Mouse (Mus musculus): Measurements from ENCODE around the gene Mindy4.

Gene Mindy4

DNA sequence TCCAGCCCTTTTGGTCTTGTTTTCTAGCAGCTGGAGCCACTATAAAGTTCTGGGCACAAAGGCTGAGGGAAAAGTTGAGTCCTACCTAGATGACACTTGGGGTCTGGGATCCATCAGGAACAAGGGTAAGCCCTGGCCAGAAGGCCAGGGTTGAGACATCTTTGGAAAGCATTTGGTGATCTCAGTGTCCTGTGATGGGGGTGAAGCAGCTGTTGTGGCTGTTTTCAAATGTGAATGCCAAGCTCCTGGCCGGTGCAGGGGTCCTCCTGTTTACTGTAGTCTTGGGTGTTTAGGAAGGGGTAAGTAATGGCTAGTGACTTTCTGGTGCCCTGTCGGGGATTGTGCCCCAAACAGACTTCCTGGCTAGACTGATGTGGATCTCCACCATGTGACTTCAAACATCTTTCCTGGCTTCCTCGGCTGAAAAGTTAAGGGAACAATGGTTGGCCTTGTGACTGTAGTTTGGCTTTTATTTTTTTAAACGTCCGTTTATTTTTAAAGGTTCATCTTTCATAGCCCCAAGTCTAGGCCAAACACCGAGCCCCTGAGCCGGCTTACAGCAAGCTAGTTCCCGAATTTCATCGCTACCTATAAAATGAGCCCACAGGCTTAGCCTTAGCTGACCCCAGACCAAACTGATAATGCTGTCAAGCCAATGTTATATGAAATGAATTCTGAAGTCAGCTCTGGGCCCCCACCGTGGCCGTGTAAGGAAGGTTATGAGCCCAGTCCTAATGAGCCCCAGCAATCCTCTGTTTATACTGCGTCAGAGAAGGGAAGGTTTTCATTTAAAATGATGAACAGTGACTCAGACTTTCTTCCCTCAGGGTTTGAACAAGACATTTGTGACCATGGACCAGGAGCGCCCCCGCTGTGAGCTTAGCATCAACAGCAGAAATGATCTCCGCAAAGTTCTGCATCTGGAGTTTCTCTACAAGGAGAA, 7.5 kb downstream of the Mindy4 start:
- no peak for DNase-seq

- no peak for DNase-seq
Observed at GRCm38 (mm10) chr6:55214541-55214940, 11.4 kb downstream of the Mindy4 start.

DNA sequence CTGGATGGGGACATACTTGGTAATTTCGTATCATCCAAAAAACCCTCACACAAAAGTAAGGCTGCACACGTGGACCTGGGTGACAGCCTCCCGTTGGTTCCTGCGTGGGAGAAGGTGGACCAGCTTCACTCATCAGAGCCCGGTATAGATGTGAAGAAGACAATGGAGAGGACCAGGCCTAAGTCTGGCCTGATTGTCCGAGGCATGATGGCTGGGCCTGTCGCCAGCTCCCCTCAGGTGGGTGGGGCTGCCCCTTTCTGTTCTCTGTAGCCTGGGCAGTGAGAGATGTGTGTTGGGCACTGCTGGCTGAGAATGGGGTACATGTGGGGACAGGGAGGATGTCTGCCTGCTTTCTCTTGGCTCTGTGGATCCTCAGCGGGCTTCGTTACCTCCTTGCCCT, 15.0 kb downstream of the Mindy4 start:
- no peak for DNase-seq

DNA sequence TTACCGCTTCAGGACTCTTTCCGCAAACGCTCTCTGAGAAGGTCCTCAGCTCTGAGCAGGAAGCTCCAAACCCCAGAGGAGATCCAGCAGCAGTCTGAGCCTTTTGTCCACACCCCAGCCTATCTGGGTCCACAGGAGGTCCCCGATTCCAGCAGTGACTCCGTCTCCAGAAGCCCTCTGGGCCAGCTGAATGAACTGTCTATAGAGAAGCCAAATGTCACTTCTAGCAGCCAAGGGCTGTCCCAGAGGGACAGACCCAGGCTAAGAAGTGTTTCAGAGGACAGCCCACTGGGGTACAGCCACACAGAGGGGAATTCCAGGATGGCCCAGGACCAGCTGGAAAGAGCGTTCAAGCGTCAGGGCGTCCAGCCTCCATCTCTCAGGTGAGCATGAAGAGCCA, 20.8 kb downstream of the Mindy4 start:
- DNase-seq, result no peak

DNA sequence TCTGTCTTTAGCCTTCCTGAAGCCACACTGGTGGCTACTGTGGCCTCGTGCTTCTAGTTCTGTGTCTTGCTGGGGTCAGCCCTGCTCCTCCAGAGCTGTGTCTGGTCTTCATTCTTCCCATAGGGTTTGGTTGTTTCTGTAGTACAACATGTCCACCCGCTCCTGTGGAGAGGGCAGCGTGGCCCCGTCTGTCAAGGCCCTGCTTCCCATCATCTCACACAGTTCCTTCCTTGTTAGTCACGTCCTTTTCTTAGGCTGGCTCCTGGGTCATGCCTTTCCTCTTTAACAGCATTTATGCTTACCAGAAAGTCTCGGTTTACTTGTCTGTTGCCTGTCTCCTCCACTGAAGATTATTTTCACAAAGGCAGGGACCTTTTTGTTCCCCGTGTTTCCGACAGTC, 26.9 kb downstream of the Mindy4 start:
- DNase-seq, result no peak

DNA sequence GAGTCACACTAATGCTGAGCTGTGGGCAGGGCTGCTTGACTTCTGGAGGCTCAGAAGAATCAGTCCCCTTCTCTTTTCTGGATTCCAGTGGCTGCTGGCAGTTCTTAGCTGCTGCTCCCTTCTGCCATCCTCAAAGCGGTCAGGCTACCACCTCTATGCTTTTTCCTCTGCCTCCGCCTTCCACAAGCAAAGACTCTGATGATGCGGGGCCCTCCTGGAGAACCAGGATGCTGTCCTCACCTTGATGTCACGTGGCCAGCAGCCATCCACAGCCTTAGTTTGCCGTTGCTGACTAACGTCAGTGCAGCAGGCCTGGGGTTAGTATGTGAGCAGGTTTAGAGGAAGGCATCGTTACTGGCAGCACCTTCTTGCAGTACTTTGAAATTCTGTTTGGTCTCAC, 28.9 kb downstream of the Mindy4 start:
- no peak for DNase-seq

DNA sequence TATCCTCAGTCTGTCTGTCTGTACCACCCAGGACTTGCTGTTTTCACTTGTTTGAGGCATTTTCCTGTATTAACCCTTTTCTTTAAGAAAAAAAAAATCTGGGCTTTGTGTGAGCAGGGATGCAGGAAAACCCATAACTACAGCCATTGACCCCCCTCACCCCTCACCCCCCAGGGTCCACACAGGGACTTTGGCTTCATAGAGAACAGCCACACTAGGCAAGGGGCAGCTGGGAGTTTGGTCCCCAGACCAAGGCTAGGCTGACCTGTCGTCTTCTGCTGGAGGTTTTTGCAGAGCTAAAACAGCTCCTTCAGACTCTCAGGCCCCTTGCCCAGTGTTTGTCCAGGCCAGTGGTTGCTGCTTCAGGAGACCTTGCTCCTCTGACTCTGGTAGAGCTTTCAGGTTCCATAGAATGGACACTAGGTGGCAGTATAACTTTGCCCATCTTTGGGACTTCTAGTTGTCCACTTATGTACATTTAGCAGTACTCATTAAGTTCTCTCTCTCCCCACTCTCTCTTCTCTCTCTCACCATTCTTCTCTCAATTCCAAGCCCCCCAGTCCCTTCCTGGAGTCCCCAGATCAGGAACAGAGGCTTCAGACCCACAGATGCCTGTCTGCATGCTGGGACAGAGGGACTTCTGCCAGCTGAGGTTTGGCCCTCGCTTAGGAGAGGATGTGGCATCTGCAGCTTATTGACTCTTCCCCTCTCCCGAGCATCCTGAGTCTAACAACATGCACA, 29.5 kb downstream of the Mindy4 start:
- DNase-seq, result peak; percentile 22

DNA sequence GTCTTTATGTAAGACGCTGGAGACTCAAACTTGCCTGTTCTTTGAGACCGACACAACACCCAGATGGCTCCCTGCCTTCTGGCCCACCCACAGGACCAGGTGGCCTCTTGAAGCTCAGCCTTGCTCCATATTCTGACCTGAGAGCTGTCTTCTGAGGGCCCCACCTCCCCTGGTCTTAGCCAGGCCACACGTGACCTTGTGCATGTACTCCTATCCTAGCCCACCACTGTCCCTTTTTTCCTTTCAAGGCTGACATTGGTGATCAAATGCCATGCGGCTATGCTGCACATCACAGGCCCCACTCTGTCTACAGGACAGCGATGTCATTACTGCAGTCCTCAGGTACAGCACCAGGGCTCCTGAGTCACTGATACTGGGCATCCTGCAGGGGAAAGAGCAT, 30.1 kb downstream of the Mindy4 start:
- DNase-seq, result no peak

DNA sequence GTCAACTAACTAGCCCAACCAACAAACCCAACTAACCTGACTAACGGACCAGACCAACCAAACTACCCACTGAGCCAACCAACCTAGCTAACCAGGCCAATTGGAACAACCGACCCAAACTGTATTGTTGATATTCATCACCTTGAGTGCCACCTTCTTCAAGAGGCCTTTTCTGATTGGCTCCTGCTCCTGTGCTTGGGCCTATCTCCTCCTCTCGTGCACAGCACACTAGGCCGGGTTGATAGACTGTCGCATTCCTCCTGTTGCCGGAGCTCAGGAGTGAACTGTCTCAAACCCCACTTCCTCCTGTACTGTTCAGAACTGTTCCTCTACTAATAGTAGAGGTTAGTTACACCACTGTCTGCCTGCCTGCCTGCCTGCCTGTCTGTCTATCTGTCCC, 31.5 kb downstream of the Mindy4 start:
- DNase-seq, result no peak

DNA sequence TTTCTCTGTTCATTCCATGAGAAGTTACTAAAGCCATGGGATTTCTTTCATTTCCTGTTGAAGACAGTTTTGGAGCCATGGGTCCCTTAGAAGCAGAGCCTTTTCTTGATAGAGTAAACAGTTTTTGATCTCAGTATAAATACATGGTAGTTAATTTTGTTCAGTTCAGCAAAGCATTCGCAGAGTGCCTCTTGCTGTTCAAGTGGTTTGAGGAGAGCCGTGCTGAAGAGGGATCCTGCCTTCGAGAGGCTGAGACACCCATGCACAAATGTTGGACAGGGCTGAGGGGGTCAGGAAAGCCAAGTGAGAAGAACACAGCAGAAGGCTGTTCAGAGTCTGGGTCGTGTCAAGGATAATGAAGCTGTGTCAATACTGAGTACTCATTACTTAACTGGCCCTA, 32.5 kb downstream of the Mindy4 start:
- DNase-seq, result no peak

DNA sequence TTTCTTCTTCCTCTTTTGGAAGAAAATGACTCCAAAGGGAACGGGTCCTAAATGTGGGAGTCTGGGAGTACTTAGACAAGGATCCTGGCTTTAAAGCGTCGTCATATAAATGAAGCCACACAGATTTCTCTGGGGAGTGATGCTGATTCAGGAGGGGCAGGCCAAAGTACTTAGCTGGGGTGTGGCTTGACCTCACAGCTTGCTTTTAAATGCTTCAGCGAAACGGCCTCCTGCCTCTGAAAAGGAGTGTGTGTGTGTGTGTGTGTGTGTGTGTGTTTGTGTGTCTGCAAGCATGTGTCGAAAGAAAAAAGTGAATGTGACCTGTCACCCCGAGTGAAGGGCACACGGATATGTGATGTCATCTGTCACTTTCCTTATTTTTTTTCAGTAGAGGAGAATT, 36.7 kb downstream of the Mindy4 start:
- no peak for DNase-seq

GRCm38 (mm10) chr6:55240591-55241260, 37.5 kb downstream of the Mindy4 start:
- no peak for DNase-seq

- DNase-seq, result no peak
Observed at GRCm38 (mm10) chr6:55241479-55241878, 38.3 kb downstream of the Mindy4 start.

- DNase-seq, result no peak
Observed at GRCm38 (mm10) chr6:55245680-55246079, 42.5 kb downstream of the Mindy4 start.

DNA sequence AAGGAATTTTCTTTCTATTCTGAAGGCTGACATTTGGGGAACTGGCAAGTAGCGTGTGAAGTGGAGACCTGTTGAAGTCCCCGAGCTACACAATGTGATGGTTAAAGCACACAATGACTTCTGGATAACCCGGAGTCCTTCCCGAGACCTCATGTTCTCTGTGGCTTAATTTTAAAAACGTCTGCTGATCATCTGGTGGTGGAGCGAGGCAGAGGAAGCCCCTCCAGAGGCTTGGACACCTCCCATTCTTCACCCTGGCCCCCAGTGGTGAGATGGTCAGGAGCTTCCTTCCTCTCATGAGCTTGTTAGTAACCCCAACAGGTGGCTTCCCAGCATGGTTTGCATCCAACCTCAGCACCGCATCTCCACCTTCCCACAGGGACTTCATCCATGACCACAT, 43.3 kb downstream of the Mindy4 start:
- DNase-seq, result no peak

- no peak for DNase-seq
Observed at GRCm38 (mm10) chr6:55246911-55247438, 43.8 kb downstream of the Mindy4 start.

DNA sequence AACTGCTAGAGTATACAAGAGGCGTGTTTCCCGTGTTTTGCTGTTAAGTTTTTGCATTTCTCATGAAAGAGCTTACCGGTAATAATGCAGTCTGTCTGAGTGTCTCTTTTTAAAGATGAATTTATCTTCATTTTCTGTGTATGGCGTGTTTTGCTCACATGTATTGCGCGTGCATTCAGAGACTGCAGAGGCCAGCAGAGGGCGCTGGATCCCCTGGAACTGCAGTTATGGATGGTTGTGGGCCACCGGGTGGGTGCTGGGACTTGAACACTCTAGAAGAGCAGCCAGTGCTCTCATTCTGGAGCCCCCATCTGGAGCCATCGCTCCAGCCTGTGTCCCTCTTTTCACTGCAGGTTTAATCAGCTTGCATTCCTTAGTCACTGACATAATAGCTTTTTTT, 46.1 kb downstream of the Mindy4 start:
- no peak for DNase-seq

- no peak for DNase-seq
Observed at GRCm38 (mm10) chr6:55250809-55251208, 47.6 kb downstream of the Mindy4 start.

DNA sequence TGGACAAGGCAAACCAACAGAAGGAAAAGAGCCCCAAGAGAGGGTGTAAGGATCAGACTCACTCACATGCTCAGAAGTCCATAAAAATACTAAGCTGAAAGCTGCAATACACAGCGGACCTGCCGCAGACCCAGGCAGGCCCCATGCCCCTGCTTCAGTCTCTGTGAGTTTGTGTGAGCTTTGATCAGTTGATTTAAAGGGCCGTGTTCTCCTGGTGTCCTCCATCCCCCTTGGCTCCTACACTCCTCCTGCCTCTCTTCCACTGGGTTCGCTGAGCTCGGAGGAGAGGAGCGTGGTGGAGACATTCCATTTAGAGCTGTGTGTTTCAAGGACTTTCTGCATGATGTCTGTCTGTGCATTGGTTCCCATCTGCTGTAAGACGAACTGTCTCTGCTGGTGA, 48.4 kb downstream of the Mindy4 start:
- no peak for DNase-seq

DNA sequence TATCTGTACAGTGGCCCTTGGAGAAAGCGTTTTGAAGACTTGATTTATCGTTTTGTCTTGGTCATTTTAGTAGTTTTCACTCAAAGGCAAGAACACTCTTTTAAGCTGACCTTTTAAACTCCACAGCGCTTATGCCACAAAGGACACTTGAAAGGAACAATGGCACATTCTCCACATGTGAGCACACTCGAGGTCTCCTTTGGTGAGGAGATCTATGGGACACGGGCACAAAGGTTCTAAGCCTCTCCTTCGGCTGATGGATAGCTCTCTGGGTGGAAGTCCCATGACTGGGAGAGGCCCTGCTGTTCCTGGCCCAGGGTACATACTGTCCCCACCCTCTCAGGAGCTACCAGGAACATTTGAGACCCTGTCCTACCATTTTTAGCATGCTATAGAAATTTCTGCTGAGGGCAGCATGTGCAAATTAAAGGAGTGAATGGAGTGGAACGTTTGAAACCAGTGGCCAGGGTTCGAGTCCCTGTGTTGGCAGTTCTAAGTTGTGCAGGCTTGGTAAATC, 49.6 kb downstream of the Mindy4 start:
- DNase-seq, result no peak

GRCm38 (mm10) chr6:55256500-55257191, 53.5 kb downstream of the Mindy4 start:
- DNase-seq, result no peak

GRCm38 (mm10) chr6:55257246-55257645, 54.1 kb downstream of the Mindy4 start:
- DNase-seq, result no peak
